Mouse (Mus musculus) heart, embryonic 13.5 days (tissue): ENCODE data around the gene Pam16. TPM values are rescaled to one million over a fixed set of nuclear protein-coding genes. Genes with fewer than 3 reads are reported as not detected.

ENCODE experiments used
- ATAC-seq: fragments of 200-750 bp; cut with Nextera tagmentation; 2 replicates; pipeline ENCODE4 v1.8.0; 2017; ENCODE audit warnings: moderate TSS enrichment; ENCODE audit not compliant: insufficient number of reproducible peaks, low FRiP score, low TSS enrichment; ENCODE audit errors: extremely low read depth
- H3K27ac ChIP-seq: fragments of 300-500 bp; sonication (generic); replicated peaks from 2 replicates; pipeline ENCODE4 v1.5.1; 2015; ENCODE audit warnings: moderate library complexity, mild to moderate bottlenecking, inconsistent platforms
- H3K27me3 ChIP-seq: fragments of 300-500 bp; sonication (generic); replicated peaks from 2 replicates; pipeline ENCODE4 v1.6.1; 2015; ENCODE audit warnings: mild to moderate bottlenecking, inconsistent platforms
- H3K36me3 ChIP-seq: fragments of 300-500 bp; sonication (generic); 2 replicates; pipeline ENCODE4 v1.6.1; 2015; ENCODE audit warnings: mild to moderate bottlenecking, inconsistent platforms
- H3K4me1 ChIP-seq: fragments of 300-500 bp; sonication (generic); 2 replicates; pipeline ENCODE4 v1.6.1; 2015; ENCODE audit warnings: inconsistent platforms
- H3K4me2 ChIP-seq: fragments of 300-500 bp; sonication (generic); 2 replicates; pipeline ENCODE4 v1.6.1; 2015; ENCODE audit warnings: inconsistent platforms, mild to moderate bottlenecking, moderate library complexity
- H3K4me3 ChIP-seq: fragments of 300-500 bp; sonication (generic); 2 replicates; pipeline ENCODE4 v1.5.1; 2015; ENCODE audit warnings: moderate library complexity, mild to moderate bottlenecking, inconsistent platforms
- H3K9ac ChIP-seq: fragments of 300-500 bp; sonication (generic); 2 replicates; pipeline ENCODE4 v1.6.1; 2015; ENCODE audit warnings: inconsistent platforms, mild to moderate bottlenecking, moderate library complexity
- H3K9me3 ChIP-seq: fragments of 300-500 bp; sonication (generic); 2 replicates; pipeline ENCODE4 v1.6.1; 2016; ENCODE audit warnings: inconsistent platforms
- WGBS: fragments of 180-500 bp; shearing (Covaris S2); methylation state at CpG from one replicate; pipeline ENCODE4 v1.1.7; 2015; ENCODE audit warnings: mixed read lengths; 5-methylcytosine and 5-hydroxymethylcytosine counted together
- polyA plus RNA-seq: library from polyadenylated mRNA; unstranded; fragments of >200 nt; fragmentation: Nextera tagmentation; extraction: Ambion mirVana; gene quantifications from 2 replicates; pipeline ENCODE4 v1.2.1, GENCODE M21; 2015

Pam16 gene
- polyA plus RNA-seq, 1 experiment from 2014 or later, result 136 TPM

DNA sequence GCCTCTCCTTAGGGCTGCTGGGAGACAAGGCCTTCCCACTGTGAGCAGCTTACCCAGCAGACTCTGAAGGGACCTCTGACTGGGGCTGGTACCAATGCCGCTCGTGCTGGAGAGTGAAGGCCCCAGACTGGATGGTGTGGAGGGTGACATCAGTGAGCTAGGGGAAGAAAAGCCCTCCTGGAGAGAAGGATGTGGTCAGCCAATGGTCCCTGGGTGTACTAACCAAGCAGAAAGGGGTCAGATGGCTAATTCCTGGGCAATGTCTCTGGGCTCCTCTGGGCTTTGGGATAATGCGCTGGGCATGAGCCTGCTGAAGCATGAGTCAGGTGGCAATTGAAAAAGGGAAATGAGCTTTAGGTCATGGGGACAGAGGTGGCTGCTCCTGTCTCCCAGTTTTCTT lies 8.9 kb upstream of the Pam16 start:
- Histone ChIP-seq H3K4me1 (peaks cover 29% of the 10 kb centered on the region), H3K9ac (no peak overlapping the region), H3K9me3 (no peaks in the 10 kb centered on the region), H3K4me2 (no peak overlapping the region), H3K27ac (no peak overlapping the region), H3K4me3 (no peak overlapping the region), H3K36me3 (peaks cover 7% of the 10 kb centered on the region), H3K27me3 (no peaks in the 10 kb centered on the region)
- ATAC-seq, result no peak
- WGBS, result 90% methylated on average over 3 of the region's 3 CpGs

DNA sequence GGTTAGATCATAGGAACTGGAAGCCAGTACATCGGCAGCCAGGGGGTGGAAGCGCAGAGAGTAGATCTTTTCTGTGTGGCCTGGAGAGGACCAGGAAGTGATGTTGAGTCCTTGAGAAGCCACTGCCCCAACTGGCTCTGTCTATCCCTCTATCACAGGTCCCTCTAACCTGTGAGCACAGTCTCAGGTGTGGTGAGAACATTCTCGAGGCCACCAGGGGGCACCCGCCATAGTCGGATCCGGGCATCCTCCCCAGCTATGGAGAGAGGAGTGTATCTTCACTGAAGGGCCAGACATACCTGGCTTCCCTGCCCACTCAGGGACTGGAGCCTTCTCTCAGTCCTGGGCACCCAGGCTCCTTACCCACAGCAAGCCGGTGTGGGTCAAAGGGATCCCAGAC lies 7.3 kb upstream of the Pam16 start:
- Histone ChIP-seq H3K4me3 (no peak overlapping the region), H3K27ac (no peak overlapping the region), H3K27me3 (no peaks in the 10 kb centered on the region), H3K4me2 (no peak overlapping the region), H3K4me1 (peaks cover 35% of the 10 kb centered on the region), H3K9ac (no peak overlapping the region), H3K36me3 (peaks cover 16% of the 10 kb centered on the region), H3K9me3 (no peaks in the 10 kb centered on the region)
- ATAC-seq, result no peak
- WGBS, result 47% methylated on average over 7 of the region's 7 CpGs

DNA sequence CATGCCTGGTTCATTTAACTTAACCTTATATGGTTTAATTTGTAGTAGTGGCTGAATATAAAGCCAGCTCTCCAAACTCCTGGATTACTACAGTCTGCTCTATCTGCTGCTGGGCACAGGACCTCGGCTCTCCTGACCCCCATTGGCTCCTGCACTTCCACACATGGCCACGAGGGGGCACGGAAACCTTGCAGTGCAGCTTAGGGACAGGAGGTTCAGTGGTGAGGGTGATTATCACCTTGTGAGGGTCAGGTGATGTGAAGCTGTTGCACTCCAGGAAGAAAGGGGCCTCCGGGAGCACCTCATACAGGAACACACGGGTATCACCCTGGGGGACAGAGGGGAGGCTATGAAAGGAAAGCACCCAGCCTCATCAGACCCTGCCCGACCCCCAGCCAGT lies 5.2 kb upstream of the Pam16 start:
- H3K4me2 ChIP-seq, result no peak overlapping the region
- H3K27ac ChIP-seq, result no peak overlapping the region
- H3K9ac ChIP-seq, result no peak overlapping the region
- H3K4me3 ChIP-seq, result no peak overlapping the region
- WGBS, result 20% methylated on average over 6 of the region's 6 CpGs
- H3K9me3 ChIP-seq, result no peaks in the 10 kb centered on the region
- no peak for ATAC-seq
- H3K4me1 ChIP-seq, result peaks cover 27% of the 10 kb centered on the region
- peaks cover 21% of the 10 kb centered on the region for H3K36me3 ChIP-seq
- H3K27me3 ChIP-seq, result no peaks in the 10 kb centered on the region

DNA sequence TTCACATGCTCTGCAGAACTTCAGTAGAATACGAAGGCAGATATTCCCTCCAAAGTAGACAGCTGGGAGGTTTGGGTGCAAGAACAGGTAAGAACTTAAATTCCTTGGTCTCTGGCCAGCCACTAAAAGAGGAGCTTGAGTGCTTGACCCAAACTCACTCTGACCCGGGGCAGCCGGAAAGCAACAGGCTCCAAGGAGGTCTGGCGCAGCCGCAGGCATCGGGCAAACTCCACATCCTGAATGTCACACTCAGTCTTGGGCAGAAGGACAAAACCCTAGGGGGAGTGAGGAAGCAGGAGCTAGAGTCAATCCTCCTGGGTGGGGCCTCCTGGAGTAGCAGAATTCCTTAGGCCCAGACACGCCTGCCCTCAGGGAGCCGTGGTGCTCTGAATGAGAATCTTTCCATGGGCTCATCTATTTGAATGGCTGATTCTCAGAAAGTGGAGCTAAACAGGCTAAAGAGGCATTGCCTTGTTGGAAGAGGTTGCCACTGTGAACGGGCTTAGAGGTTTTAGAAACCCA lies 4.2 kb upstream of the Pam16 start:
- WGBS, result 90% methylated on average over 9 of the region's 9 CpGs
- Histone ChIP-seq H3K27me3 (no peaks in the 10 kb centered on the region), H3K4me2 (no peak overlapping the region), H3K9ac (no peak overlapping the region), H3K4me3 (no peak overlapping the region), H3K4me1 (peaks cover 19% of the 10 kb centered on the region), H3K27ac (no peak overlapping the region), H3K9me3 (no peaks in the 10 kb centered on the region), H3K36me3 (peaks cover 21% of the 10 kb centered on the region)
- no peak for ATAC-seq

DNA sequence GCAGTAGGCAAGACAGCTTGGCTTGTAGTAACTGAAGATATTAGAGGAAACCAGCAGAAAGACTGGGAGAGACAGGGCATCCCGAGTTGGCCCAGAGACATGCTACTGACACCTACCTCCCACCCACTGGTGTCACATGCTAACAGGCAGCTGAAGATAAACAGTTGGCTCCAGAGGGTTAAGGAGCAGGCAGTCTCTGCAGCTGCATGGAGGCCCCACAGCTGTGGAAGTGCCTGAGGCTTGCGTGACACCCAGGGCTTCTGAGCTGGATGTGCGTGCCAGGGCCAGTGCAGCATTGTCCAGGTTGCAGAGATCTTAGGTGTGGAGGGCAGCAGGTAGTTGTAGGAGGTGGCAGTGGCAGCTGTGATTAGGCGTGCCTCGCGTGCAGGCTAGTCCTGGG lies 2.3 kb upstream of the Pam16 start:
- no peak for ATAC-seq
- no peaks in the 10 kb centered on the region for H3K27me3 ChIP-seq
- H3K4me3 ChIP-seq, result no peak overlapping the region
- WGBS, result 55% methylated on average over 6 of the region's 6 CpGs
- 0 out of 2 replicates have a peak overlapping the region, but pooled peaks have one; percentile 17 for H3K27ac ChIP-seq
- H3K4me1 ChIP-seq, result peaks cover 34% of the 10 kb centered on the region
- peak overlapping the region; percentile 30; the same call in 1 of the 2 replicates for H3K9ac ChIP-seq
- H3K9me3 ChIP-seq, result no peaks in the 10 kb centered on the region
- peaks cover 14% of the 10 kb centered on the region for H3K36me3 ChIP-seq
- no peak overlapping the region for H3K4me2 ChIP-seq

DNA sequence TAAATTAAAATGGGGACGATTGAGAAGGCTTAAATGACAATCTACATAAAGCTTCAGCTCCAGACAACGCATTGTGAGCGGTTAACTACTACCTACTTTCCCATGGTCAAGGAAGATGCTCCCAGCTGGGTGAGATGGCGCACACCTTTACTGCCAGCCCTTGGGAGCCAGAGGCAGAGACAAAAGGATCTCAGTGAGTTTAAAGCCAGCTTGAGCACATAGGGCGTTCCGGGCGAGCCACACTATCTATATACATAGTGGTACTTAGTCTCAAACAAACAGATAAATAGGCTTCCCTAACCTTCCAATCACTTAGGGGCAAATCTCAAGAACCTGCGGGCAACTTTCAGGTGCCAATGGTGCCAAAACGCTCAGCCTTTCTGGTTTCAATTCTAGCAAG lies 714 bp downstream of the Pam16 start:
- peak overlapping the region; percentile 72 for H3K4me3 ChIP-seq
- H3K27me3 ChIP-seq, result no peaks in the 10 kb centered on the region
- H3K4me1 ChIP-seq, result peaks cover 45% of the 10 kb centered on the region
- no peak for ATAC-seq
- H3K9ac ChIP-seq, result peak overlapping the region; percentile 88
- WGBS, result 16% methylated on average over 9 of the region's 9 CpGs
- peaks cover 22% of the 10 kb centered on the region for H3K36me3 ChIP-seq
- H3K27ac ChIP-seq, result peak overlapping the region; percentile 85
- no peaks in the 10 kb centered on the region for H3K9me3 ChIP-seq
- peak overlapping the region; percentile 85 for H3K4me2 ChIP-seq

DNA sequence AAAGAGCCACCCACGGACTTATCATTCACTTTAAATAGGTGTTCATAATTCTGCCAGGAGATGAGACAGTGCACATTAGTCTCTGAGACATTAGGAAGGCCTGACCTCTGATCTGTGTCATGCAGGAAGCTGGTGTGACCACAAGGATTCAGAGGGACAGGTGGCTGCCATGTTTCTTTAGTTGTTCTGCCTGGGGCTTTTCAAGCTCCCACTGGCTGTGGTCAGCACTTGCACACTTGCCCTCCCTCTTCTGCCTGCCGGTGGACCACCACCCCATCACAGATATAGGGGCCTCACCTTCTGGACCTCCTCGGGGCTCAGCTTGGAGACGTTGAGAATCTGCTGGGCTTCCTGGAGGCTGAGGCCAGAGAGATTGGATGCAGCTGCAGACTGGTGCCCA lies 8.0 kb downstream of the Pam16 start:
- Histone ChIP-seq H3K4me3 (no peak overlapping the region), H3K9ac (no peak overlapping the region), H3K27ac (no peak overlapping the region), H3K9me3 (no peaks in the 10 kb centered on the region), H3K27me3 (no peaks in the 10 kb centered on the region), H3K4me2 (no peak overlapping the region), H3K36me3 (peaks cover 77% of the 10 kb centered on the region), H3K4me1 (peaks cover 13% of the 10 kb centered on the region)
- 82% methylated on average over 4 of the region's 4 CpGs for WGBS
- no peak for ATAC-seq

DNA sequence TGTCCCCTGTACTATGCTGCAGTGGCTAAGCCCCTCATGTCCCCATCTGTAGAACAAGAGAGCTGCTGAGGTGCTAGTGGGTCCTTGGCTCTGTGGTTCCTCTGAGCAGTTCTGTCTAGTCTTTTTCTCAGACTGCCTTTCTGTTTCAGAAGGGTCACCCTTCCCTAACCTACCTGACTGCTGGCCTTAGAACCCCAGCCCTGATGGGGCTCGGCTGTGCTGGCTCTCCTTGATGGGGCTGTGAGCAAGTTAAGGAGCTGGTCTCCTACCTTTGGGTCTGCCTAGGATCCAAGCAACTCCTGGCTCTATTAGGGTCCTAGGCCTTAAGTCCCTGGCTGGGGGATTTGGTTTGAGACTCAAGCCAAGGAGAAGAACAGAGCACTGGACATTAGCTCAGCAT lies 9.5 kb downstream of the Pam16 start:
- H3K4me2 ChIP-seq, result no peak overlapping the region
- H3K4me3 ChIP-seq, result no peak overlapping the region
- no peak for ATAC-seq
- no peak overlapping the region for H3K9ac ChIP-seq
- no peak overlapping the region for H3K27ac ChIP-seq
- 96% methylated on average over 1 of the region's 1 CpGs for WGBS
- peaks cover 92% of the 10 kb centered on the region for H3K36me3 ChIP-seq
- no peaks in the 10 kb centered on the region for H3K9me3 ChIP-seq
- peaks cover 7% of the 10 kb centered on the region for H3K4me1 ChIP-seq
- H3K27me3 ChIP-seq, result no peaks in the 10 kb centered on the region

DNA sequence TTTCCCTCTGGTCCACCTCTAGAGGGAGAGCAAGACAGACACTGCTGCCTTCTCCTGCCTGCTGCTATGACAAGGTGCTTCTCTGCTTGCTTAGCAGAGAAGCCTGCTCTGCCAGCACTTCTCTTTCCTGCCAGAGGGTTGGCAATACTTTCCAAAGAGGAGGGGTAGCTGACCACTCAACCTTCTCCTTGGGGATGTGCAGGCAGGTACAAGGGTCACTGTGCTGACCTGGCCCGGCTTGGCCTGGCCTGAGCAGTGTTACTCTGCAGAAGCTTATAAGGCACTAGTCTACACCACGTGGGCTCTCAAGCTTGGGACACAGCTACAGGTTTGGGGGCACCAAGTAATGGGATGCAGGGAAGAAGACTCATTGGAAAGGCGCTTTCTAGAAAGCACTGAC lies 10.1 kb downstream of the Pam16 start:
- Histone ChIP-seq H3K27ac (no peak overlapping the region), H3K36me3 (peaks cover 96% of the 10 kb centered on the region), H3K9me3 (no peaks in the 10 kb centered on the region), H3K4me1 (0 out of 2 replicates have a peak, but pooled peaks cover 2% of the 10 kb centered on the region), H3K9ac (no peak overlapping the region; the same call in 1 of the 2 replicates), H3K27me3 (no peaks in the 10 kb centered on the region), H3K4me3 (no peak overlapping the region), H3K4me2 (no peak overlapping the region)
- ATAC-seq, result no peak
- WGBS, result 96% methylated on average over 3 of the region's 3 CpGs

DNA sequence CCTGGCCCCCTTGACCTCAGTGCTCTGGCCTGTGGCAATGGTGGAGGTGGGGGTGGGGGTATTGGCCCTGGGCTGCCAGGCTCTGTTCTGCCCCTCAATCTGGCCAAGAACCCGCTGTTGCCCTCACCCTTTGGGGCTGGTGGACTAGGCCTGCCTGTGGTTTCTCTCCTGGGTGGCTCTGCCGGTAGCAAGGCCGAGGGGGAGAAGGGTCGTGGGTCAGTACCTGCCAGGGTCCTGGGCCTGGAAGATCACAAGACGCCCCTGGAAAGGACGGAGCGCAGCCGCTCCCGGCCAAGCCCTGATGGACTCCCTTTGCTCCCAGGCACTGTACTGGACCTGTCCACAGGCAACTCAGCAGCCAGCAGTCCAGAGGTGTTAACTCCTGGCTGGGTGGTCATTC lies 11.1 kb downstream of the Pam16 start:
- Histone ChIP-seq H3K4me1 (0 out of 2 replicates have a peak, but pooled peaks cover 2% of the 10 kb centered on the region), H3K4me3 (no peak overlapping the region), H3K27me3 (no peaks in the 10 kb centered on the region), H3K9me3 (no peaks in the 10 kb centered on the region), H3K9ac (no peak overlapping the region), H3K27ac (no peak overlapping the region), H3K36me3 (peaks cover 95% of the 10 kb centered on the region), H3K4me2 (no peak overlapping the region)
- no peak for ATAC-seq
- WGBS, result 87% methylated on average over 9 of the region's 9 CpGs

DNA sequence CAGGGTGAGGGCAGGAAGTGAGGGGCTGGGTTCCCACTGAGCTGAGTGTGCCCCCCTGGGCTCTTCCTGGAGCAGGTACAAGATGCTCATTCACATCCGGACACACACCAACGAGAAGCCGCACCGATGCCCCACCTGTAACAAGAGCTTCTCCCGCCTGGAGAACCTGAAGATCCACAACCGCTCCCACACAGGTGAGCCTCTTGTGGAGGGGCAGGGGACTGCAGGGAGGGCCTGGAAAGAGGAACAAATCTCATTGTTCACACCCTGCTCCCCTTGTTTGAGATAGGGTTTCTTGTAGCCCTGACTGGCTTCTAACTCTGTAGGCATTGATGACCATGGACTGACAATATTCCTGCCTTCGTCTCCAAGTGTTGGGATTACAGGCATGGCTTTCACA lies 13.1 kb downstream of the Pam16 start:
- H3K36me3 ChIP-seq, result peaks cover 80% of the 10 kb centered on the region
- WGBS, result 90% methylated on average over 7 of the region's 7 CpGs
- H3K4me2 ChIP-seq, result no peak overlapping the region
- ATAC-seq, result no peak
- no peaks in the 10 kb centered on the region for H3K27me3 ChIP-seq
- no peak overlapping the region for H3K27ac ChIP-seq
- H3K9me3 ChIP-seq, result no peaks in the 10 kb centered on the region
- H3K9ac ChIP-seq, result no peak overlapping the region
- peaks cover 21% of the 10 kb centered on the region for H3K4me1 ChIP-seq
- H3K4me3 ChIP-seq, result no peak overlapping the region

DNA sequence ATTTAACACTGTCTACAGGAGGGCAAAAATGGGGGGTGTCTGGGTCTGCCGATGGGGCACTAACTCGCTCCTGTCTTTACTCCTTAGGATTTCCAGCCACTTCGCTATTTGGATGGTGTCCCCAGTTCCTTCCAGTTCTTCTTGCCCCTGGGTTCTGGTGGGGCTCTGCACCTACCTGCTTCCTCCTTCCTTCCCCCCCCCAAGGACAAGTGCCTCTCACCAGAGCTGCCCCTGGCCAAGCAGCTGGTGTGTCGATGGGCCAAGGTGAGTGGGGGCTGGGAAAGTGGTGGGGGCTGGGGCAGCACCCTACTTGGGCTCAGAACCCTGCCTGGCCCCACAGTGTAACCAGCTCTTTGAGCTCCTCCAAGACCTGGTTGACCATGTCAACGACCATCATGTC lies 13.6 kb downstream of the Pam16 start:
- peaks cover 25% of the 10 kb centered on the region for H3K4me1 ChIP-seq
- H3K9me3 ChIP-seq, result no peaks in the 10 kb centered on the region
- WGBS, result 84% methylated on average over 5 of the region's 5 CpGs
- no peak overlapping the region for H3K27ac ChIP-seq
- H3K9ac ChIP-seq, result no peak overlapping the region
- ATAC-seq, result no peak
- peaks cover 77% of the 10 kb centered on the region for H3K36me3 ChIP-seq
- H3K4me3 ChIP-seq, result no peak overlapping the region
- H3K4me2 ChIP-seq, result no peak overlapping the region
- no peaks in the 10 kb centered on the region for H3K27me3 ChIP-seq
